Mouse (Mus musculus) G1E (cell line): ENCODE data around the gene Retreg1.

Experiments used
- CTCF ChIP-seq: IDR thresholded peaks from 2 replicates; pipeline ENCODE4 v1.5.1; 2012; ENCODE audit warnings: low read depth, low read length, inconsistent platforms, mixed read lengths
- GATA1 ChIP-seq: IDR thresholded peaks from 2 replicates; pipeline ENCODE4 v1.6.1; 2012; ENCODE audit warnings: borderline replicate concordance, low read length, inconsistent platforms, mixed read lengths

DNA sequence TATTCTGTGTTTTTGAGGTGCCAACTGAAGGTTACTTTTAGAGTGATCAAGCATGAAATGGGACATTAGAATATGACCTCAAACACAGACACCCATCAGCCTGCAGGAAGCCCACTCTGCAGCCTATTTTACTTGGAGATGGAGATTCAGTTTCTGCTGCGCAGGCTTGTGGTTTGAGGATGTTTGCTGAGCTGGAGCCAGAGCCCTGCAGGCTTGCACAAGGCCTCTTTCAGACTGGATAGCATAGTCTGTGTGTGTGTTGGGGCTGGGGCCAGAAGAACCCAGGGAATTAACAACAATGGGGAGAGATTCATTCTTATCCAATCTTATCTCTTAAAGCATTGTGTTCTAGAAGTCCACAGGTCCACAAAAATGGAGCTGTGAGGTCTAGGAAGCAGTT, 30.6 kb downstream of the Retreg1 start:
- TF ChIP-seq CTCF (no peak), GATA1 (no peak)
